Mouse (Mus musculus) 3134 (cell line): ENCODE measurements at regions not wholly inside any gene's neighbourhood (a gene's known extent, or its start where the extent isn't known, plus 50 kb on each side); places are given as distances from the start of the nearest gene placed in this dataset.

Experiments used
- DNase-seq: peaks from one replicate; pipeline ENCODE4 v3.0.0-alpha.2; 2011; ENCODE audit warnings: low spot score; ENCODE audit not compliant: insufficient read length; ENCODE audit errors: extremely low read depth

- DNase-seq, result no peak
These were observed 626.5 kb upstream of the Pkn2 start for GRCm38 (mm10) chr3:143508280-143508679.

DNA sequence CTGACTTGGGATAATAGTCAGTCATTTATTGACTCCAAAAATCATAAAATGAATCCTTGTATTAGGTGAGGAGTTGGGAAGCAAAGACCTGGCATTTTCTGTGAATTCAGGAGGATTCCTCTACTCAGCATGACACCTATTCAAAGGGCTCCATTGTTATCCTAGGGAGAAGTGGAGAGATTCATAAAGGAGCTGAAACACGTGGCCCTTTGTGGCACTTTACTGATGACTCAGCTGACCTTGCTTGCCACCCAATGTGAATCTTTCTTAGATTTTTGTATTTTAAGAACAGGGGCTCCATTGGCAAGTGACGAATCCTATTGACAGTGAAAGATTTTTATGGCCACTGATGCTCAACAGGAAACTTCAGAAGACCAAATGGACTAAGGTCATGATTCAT lies 619.2 kb upstream of the Pkn2 start:
- no peak for DNase-seq

GRCm38 (mm10) chr3:143495389-143495788 lies 613.6 kb upstream of the Pkn2 start:
- DNase-seq, result no peak

DNA sequence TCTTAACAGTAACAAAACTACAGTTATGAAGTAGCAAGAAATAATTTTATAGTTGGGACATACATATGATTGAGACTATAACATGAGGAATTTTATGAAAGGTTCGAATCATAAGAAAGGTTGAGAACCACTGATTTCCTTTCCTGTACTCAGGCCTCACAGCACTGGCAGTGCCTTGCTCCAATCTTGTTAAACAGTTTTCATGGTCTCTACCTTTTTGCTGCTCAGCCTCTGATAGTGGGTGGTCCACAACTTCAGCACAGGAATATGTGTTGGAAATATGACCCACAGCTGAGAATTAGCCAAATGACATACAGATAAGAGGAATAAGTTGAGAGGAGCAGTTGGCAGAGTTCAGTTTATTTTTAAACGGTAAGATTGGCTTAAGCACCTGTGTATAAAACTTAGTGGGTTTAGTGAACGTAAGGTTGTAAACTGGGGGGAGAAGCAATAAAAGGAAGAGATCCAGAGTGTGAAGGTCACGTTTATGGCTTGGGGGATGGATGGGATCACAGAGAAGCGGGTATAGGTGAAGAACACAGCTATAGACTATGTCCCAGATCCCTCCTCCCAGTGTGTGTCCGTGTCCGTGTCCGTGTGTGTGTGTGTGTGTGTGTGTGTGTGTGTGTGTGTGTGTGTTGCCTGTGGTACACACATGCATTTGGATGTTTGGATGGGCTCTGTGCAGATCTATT lies 596.3 kb upstream of the Pkn2 start:
- no peak for DNase-seq

GRCm38 (mm10) chr3:143475461-143475860 lies 593.7 kb upstream of the Pkn2 start:
- DNase-seq, result no peak

DNA sequence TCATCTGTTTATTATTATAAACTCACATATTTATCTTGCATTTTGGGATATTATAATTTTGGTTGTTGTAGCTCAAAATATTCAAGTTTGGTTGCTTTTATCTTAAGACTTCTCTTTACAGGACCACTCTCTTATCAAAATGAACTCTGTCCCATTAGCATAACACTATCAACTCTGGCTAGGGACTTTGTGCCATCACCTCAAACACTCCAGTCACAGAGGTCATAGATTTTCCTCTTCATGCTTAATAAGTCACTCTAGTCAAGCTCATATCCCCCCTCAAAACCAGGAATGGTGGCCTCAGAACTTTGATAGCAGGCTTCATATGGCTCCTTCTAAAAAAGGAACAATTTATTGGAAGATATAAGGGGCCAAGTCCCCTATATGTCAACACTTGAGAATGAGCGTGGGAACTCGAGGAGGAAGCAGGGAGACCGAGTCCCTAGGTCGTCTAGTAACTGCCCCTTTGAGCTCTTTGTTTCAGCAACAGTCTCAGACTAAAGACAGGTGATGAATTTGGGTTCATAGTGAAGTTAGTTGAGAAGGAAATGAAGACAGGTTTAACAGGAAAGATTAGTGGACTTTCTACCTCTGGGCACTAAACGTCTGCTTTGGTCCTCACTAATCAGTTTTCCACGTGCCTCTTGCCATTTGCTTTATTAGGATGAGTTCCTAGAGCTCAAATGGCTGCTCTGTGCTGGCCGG lies 565.4 kb upstream of the Pkn2 start:
- DNase-seq, result no peak

- DNase-seq, result no peak
These were observed 535.6 kb upstream of the Pkn2 start for GRCm38 (mm10) chr3:143417401-143417800.

DNA sequence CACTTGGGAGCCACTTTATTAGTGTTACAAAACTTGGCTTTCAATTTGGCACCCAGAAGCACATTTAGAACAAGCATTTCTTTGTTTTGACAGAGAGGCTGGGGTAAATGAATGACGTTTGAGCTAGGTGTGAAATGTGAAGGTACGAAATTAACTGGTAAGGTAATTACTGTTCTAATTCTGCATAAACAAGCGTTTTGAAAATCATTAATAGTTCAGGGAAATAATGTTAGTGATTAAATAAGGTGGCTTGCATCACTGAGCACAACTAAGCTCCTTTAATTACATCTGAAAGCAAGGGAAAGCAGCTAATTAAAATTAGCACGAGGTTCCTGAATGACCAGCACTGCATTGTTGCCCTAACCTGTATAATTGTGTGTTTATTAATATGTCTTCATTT lies 529.9 kb upstream of the Pkn2 start:
- no peak for DNase-seq

DNA sequence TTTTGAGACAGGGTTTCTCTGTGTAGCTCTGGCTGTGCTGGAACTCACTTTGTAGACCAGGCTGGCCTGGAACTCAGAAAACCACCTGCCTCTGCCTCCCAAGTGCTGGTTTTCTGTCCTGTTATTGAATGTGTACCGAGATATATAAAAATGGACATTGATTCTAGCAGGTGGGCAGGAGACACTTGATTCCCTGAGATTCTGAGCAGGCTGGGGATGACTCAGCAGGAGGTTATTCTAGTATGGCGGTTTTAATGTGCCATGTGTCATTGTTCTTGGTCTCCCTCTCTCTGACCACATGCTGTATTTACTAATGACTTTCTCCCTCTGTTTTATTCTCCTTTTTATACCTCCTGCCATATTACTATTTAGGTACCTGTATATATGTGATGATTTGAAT lies 517.2 kb upstream of the Pkn2 start:
- no peak for DNase-seq

- no peak for DNase-seq
These were observed 502.6 kb upstream of the Pkn2 start for GRCm38 (mm10) chr3:143384357-143384756.

- peak; percentile 44 for DNase-seq
These were observed 497.4 kb upstream of the Pkn2 start for GRCm38 (mm10) chr3:143379193-143379592.

GRCm38 (mm10) chr3:143377446-143377845 lies 495.6 kb upstream of the Pkn2 start:
- DNase-seq, result peak; percentile 15

DNA sequence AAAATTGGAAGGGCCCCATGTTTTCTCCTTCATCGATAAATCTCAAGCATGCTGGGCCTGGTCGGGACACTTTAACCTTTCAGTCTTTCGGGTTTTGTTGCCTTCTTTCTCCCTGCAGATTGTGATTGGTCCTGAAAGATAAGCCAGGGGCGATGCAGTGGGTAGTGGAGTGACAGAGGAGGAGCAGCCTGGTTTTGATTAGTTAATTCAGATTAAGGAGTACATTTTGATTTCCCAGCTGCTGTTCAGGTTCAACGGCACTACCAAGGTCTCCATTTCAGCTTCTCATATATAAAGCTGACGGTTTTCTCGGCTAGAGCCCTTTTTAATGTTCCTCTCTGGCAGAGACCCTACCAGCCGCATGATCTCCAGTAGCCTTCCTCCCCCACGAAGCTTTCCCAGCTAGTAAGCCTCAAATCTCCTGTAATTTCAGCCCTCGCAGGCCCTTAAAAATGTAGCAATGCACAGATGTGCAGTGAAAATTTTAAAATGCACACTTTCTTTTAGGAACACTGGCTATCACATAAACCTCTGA lies 493.8 kb upstream of the Pkn2 start:
- DNase-seq, result no peak

- DNase-seq, result no peak
These were observed 491.7 kb upstream of the Pkn2 start for GRCm38 (mm10) chr3:143373501-143373900.

- DNase-seq, result no peak
These were observed 487.2 kb upstream of the Pkn2 start for GRCm38 (mm10) chr3:143369002-143369401.

- no peak for DNase-seq
These were observed 458.2 kb upstream of the Pkn2 start for GRCm38 (mm10) chr3:143340032-143340431.

DNA sequence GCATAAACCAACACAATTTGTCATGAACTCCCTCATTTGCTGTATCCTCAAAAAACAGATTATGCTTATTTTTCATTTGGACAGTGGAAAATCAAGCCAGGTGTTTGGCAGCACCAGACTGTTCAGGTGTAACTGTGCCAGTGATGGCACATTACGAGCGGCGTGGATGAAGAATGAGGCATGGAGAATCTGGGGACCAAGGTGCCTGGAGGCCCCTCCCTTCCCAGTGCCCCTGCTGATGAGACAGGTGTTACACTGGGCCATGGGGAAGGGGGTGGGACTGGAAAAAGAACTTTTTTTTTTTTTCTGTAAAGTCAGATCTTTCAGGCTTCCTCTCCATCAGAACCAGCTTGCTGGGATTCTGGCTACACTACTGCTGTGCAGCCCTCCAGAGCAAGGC lies 451.5 kb upstream of the Pkn2 start:
- DNase-seq, result no peak

DNA sequence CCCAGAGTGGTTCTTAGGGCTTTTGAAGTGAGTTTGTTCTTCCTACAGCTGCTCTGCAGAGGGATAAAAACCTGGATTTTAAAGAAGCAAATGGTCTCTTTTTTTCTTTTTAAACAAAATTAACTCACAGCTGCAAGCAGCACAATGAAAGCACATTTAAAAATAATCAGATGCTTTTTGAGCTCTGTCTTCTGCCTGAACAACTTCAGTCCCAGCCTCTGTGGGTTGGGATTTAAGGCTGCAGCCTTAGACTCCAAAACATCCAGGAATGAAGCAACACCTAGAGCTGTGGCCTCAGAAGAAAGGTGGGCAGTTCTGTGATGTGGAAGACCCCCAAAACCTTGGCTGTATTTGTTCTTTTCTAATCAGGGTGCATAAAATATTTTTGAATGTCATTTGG lies 446.7 kb upstream of the Pkn2 start:
- no peak for DNase-seq

DNA sequence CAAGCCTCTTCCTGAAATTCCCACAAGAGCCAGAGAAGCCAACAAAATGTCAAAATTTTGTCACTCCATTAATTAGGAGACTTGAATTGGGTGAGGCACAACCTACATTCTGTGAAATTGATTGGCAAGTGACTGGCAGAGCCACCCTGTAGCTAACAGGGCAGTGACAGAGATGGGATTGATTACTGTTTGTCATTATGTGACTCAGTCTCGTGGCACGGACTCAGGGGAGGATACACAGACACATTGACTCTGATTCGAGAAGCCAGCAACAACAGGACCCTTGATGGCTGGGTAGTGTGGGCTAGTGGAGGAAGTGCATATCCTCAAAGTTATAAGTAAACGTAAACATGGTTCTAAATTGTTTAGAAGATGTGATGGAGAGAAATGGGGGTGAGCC lies 445.8 kb upstream of the Pkn2 start:
- no peak for DNase-seq

DNA sequence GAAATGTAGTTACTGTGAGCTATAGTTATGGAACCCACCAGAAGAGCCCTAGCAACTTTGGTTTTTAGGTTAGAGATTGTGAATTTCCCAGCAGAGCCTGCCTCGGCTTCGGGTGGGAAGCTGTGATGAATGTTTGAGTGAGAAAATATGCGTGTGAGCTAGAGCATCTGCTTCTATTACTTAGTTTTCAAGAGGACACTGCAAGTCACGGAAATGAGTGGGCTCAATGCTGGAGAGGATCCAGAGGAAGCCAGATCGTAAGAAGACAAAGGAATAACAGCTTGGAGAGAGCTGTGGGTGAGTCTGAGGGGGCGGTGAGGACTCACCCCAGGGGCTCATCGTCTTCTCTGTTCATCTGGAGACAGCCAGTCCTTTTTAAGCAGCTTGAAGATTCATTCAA lies 434.7 kb upstream of the Pkn2 start:
- no peak for DNase-seq

- no peak for DNase-seq
These were observed 410.0 kb upstream of the Pkn2 start for GRCm38 (mm10) chr3:143291793-143292192.

- no peak for DNase-seq
These were observed 382.3 kb upstream of the Pkn2 start for GRCm38 (mm10) chr3:143264132-143264531.
